Mouse (Mus musculus): ENCODE data around the gene Gpc3. TPM values are rescaled to one million over a fixed set of nuclear protein-coding genes. Genes with fewer than 3 reads are reported as not detected.

The Gpc3 gene
- total RNA-seq, 1 experiment, result 61.9 TPM

DNA sequence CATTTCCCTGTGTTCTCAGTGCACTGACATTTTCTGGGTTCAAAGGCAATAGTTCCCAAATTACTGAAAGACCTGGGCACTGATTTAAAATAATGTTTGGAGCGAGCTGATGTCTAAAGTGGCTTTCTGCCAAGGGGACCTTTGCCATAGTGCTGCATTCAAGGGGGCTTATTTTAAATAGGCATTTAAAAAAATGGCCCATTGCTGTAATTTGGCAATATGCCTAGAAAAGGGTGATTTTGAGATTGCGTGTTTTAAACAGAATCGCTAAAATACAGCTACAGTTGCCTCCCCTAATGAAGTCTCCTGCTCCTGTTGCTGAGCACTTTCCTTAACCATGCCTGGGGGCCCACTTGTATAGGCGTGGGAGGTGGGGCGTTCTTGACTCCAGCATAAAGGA, 174.3 kb downstream of the Gpc3 start:
- Histone ChIP-seq H3K9ac (ENCODE audit: insufficient read depth, low read depth, low read length, poor library complexity, severe bottlenecking) (no peak overlapping the region), H3K27ac (ENCODE audit: insufficient read depth, low read depth, low read length, poor library complexity, severe bottlenecking) (no peak overlapping the region), H3K9me3 (ENCODE audit: control insufficient read depth, insufficient read depth, low read depth, low read length) (no peaks in the 10 kb centered on the region), H3K4me3 (ENCODE audit: insufficient read depth in 1 of 2, low read depth in 1 of 2, low read length in 2 of 2, poor library complexity in 1 of 2, severe bottlenecking in 1 of 2) (no peak overlapping the region), H3K4me1 (ENCODE audit: control insufficient read depth in 2 of 2, insufficient read depth in 2 of 2, low read length in 2 of 2, poor library complexity in 1 of 2) (no peaks in the 10 kb centered on the region), H3K36me3 (ENCODE audit: control insufficient read depth, insufficient read depth, low read length, poor library complexity, severe bottlenecking) (no peaks in the 10 kb centered on the region)
- DNase-seq (ENCODE audit: low read depth, low spot score), result no peak
- in situ Hi-C loops (cut with MboI; ENCODE audit: low sequenced_read_pairs in 2 of 2, unreplicated experiment in 2 of 2), result no loop called here
- TF ChIP-seq ZC3H11A (IDR thresholded peaks at IDR 0.05; ENCODE audit: borderline replicate concordance, low read depth, low read length), result no peak
- TF ChIP-seq ZNF384 (IDR thresholded peaks at IDR 0.05; ENCODE audit: low read depth, low read length), result no peak
- TF ChIP-seq CHD2 (IDR thresholded peaks at IDR 0.05; ENCODE audit: low read depth, low read length), result no peak
- TF ChIP-seq MAFK (IDR thresholded peaks at IDR 0.05; ENCODE audit: insufficient read depth, low read depth, low read length), result no peak
- no peak for TF ChIP-seq HCFC1 (IDR thresholded peaks at IDR 0.05; ENCODE audit: borderline replicate concordance, insufficient read depth, low read length)

DNA sequence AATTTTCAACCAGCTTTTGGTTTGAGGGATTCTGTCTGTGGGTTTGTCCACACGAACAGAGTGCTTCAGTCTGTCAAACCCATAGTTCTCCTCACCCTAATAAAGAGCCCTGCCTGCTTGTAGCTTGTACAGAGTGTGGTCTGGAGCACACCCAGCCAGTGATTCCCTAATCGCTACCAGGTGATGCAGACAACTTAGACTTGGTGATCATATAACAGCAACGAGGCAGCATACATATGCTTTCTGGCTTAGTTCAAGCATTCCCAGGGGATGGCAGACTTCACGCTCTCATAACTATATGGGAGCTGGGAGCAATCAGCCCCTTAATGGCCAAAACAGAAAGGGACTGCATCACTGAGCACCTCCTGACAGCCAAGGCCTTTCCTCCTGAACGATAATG, 188.1 kb downstream of the Gpc3 start:
- no peak for DNase-seq (ENCODE audit: low read depth, low spot score)
- H3K4me1 ChIP-seq (ENCODE audit: control insufficient read depth in 2 of 2, insufficient read depth in 2 of 2, low read length in 2 of 2, poor library complexity in 1 of 2), result no peaks in the 10 kb centered on the region
- no peak overlapping the region for H3K9ac ChIP-seq (ENCODE audit: insufficient read depth, low read depth, low read length, poor library complexity, severe bottlenecking)
- no peak overlapping the region for H3K27ac ChIP-seq (ENCODE audit: insufficient read depth, low read depth, low read length, poor library complexity, severe bottlenecking)
- no peak for TF ChIP-seq MAFK (IDR thresholded peaks at IDR 0.05; ENCODE audit: insufficient read depth, low read depth, low read length)
- no peak for TF ChIP-seq ZNF384 (IDR thresholded peaks at IDR 0.05; ENCODE audit: low read depth, low read length)
- no peak for TF ChIP-seq ZC3H11A (IDR thresholded peaks at IDR 0.05; ENCODE audit: borderline replicate concordance, low read depth, low read length)
- TF ChIP-seq HCFC1 (IDR thresholded peaks at IDR 0.05; ENCODE audit: borderline replicate concordance, insufficient read depth, low read length), result no peak
- no peak for TF ChIP-seq CHD2 (IDR thresholded peaks at IDR 0.05; ENCODE audit: low read depth, low read length)
- no peaks in the 10 kb centered on the region for H3K9me3 ChIP-seq (ENCODE audit: control insufficient read depth, insufficient read depth, low read depth, low read length)
- in situ Hi-C loops (cut with MboI; ENCODE audit: low sequenced_read_pairs in 2 of 2, unreplicated experiment in 2 of 2), result no loop called here
- no peaks in the 10 kb centered on the region for H3K36me3 ChIP-seq (ENCODE audit: control insufficient read depth, insufficient read depth, low read length, poor library complexity, severe bottlenecking)
- no peak overlapping the region for H3K4me3 ChIP-seq (ENCODE audit: insufficient read depth in 1 of 2, low read depth in 1 of 2, low read length in 2 of 2, poor library complexity in 1 of 2, severe bottlenecking in 1 of 2)

DNA sequence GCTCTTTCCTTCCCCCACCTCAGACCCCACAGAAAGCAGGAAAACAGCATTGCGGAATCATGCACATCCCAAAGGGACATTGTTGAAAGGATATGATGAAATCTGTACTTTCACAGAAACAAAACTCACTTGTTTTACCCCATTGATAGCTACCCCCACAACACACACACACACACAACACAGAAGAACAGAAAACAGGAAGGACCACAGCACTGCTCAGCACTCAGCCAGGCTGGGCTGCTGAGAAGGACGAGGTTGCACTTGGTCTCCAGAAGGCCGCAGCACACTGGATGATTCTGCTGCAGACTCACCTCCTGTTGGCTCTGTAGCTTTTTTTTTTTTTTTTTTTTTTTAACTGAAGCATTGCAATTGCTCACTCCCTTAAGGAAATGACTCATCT, 193.9 kb downstream of the Gpc3 start:
- no peak for TF ChIP-seq ZC3H11A (IDR thresholded peaks at IDR 0.05; ENCODE audit: borderline replicate concordance, low read depth, low read length)
- TF ChIP-seq ZNF384 (IDR thresholded peaks at IDR 0.05; ENCODE audit: low read depth, low read length), result no peak
- TF ChIP-seq MAFK (IDR thresholded peaks at IDR 0.05; ENCODE audit: insufficient read depth, low read depth, low read length), result no peak
- TF ChIP-seq CHD2 (IDR thresholded peaks at IDR 0.05; ENCODE audit: low read depth, low read length), result no peak
- TF ChIP-seq HCFC1 (IDR thresholded peaks at IDR 0.05; ENCODE audit: borderline replicate concordance, insufficient read depth, low read length), result no peak
- Histone ChIP-seq H3K36me3 (ENCODE audit: control insufficient read depth, insufficient read depth, low read length, poor library complexity, severe bottlenecking) (no peaks in the 10 kb centered on the region), H3K9ac (ENCODE audit: insufficient read depth, low read depth, low read length, poor library complexity, severe bottlenecking) (no peak overlapping the region), H3K9me3 (ENCODE audit: control insufficient read depth, insufficient read depth, low read depth, low read length) (no peaks in the 10 kb centered on the region), H3K4me1 (ENCODE audit: control insufficient read depth in 2 of 2, insufficient read depth in 2 of 2, low read length in 2 of 2, poor library complexity in 1 of 2) (no peaks in the 10 kb centered on the region), H3K4me3 (ENCODE audit: insufficient read depth in 1 of 2, low read depth in 1 of 2, low read length in 2 of 2, poor library complexity in 1 of 2, severe bottlenecking in 1 of 2) (no peak overlapping the region), H3K27ac (ENCODE audit: insufficient read depth, low read depth, low read length, poor library complexity, severe bottlenecking) (no peak overlapping the region)
- in situ Hi-C loops (cut with MboI; ENCODE audit: low sequenced_read_pairs in 2 of 2, unreplicated experiment in 2 of 2), result no loop called here
- DNase-seq (ENCODE audit: low read depth, low spot score), result no peak

DNA sequence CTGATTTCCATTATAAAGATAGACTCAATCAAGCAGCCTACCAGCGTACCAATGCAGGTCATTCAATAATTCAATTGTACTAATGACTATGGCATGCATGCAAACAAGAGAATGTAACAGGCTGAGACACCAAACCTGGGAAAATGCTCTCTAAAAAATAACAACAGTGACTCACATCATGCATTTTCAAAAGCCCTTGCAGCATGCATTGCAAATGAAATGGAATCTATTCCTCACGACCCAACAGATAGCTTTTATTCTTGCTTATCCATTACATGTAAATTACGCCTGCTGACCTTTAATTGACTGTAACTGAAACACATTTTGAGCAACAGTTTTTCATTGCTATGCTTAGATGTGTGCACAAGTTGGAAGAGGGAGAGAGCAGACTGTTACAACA, 200.8 kb downstream of the Gpc3 start:
- TF ChIP-seq CHD2 (IDR thresholded peaks at IDR 0.05; ENCODE audit: low read depth, low read length) (no peak), ZC3H11A (IDR thresholded peaks at IDR 0.05; ENCODE audit: borderline replicate concordance, low read depth, low read length) (no peak), HCFC1 (IDR thresholded peaks at IDR 0.05; ENCODE audit: borderline replicate concordance, insufficient read depth, low read length) (no peak), MAFK (IDR thresholded peaks at IDR 0.05; ENCODE audit: insufficient read depth, low read depth, low read length) (no peak), ZNF384 (IDR thresholded peaks at IDR 0.05; ENCODE audit: low read depth, low read length) (no peak)
- no peak for DNase-seq (ENCODE audit: low read depth, low spot score)
- Histone ChIP-seq H3K9ac (ENCODE audit: insufficient read depth, low read depth, low read length, poor library complexity, severe bottlenecking) (no peak overlapping the region), H3K9me3 (ENCODE audit: control insufficient read depth, insufficient read depth, low read depth, low read length) (no peaks in the 10 kb centered on the region), H3K27ac (ENCODE audit: insufficient read depth, low read depth, low read length, poor library complexity, severe bottlenecking) (no peak overlapping the region), H3K4me1 (ENCODE audit: control insufficient read depth in 2 of 2, insufficient read depth in 2 of 2, low read length in 2 of 2, poor library complexity in 1 of 2) (no peaks in the 10 kb centered on the region), H3K36me3 (ENCODE audit: control insufficient read depth, insufficient read depth, low read length, poor library complexity, severe bottlenecking) (no peaks in the 10 kb centered on the region), H3K4me3 (ENCODE audit: insufficient read depth in 1 of 2, low read depth in 1 of 2, low read length in 2 of 2, poor library complexity in 1 of 2, severe bottlenecking in 1 of 2) (no peak overlapping the region)
- in situ Hi-C loops (cut with MboI; ENCODE audit: low sequenced_read_pairs in 2 of 2, unreplicated experiment in 2 of 2), result no loop called here

GRCm38 (mm10) chrX:52401188-52401587, 212.6 kb downstream of the Gpc3 start:
- Histone ChIP-seq H3K27ac (ENCODE audit: insufficient read depth, low read depth, low read length, poor library complexity, severe bottlenecking) (no peak overlapping the region), H3K4me3 (ENCODE audit: insufficient read depth in 1 of 2, low read depth in 1 of 2, low read length in 2 of 2, poor library complexity in 1 of 2, severe bottlenecking in 1 of 2) (no peak overlapping the region), H3K9me3 (ENCODE audit: control insufficient read depth, insufficient read depth, low read depth, low read length) (no peaks in the 10 kb centered on the region), H3K4me1 (ENCODE audit: control insufficient read depth in 2 of 2, insufficient read depth in 2 of 2, low read length in 2 of 2, poor library complexity in 1 of 2) (no peaks in the 10 kb centered on the region), H3K36me3 (ENCODE audit: control insufficient read depth, insufficient read depth, low read length, poor library complexity, severe bottlenecking) (no peaks in the 10 kb centered on the region), H3K9ac (ENCODE audit: insufficient read depth, low read depth, low read length, poor library complexity, severe bottlenecking) (no peak overlapping the region)
- no peak for DNase-seq (ENCODE audit: low read depth, low spot score)
- TF ChIP-seq HCFC1 (IDR thresholded peaks at IDR 0.05; ENCODE audit: borderline replicate concordance, insufficient read depth, low read length) (no peak), CHD2 (IDR thresholded peaks at IDR 0.05; ENCODE audit: low read depth, low read length) (no peak), ZNF384 (IDR thresholded peaks at IDR 0.05; ENCODE audit: low read depth, low read length) (no peak), MAFK (IDR thresholded peaks at IDR 0.05; ENCODE audit: insufficient read depth, low read depth, low read length) (no peak), ZC3H11A (IDR thresholded peaks at IDR 0.05; ENCODE audit: borderline replicate concordance, low read depth, low read length) (no peak)
- in situ Hi-C loops (cut with MboI; ENCODE audit: low sequenced_read_pairs in 2 of 2, unreplicated experiment in 2 of 2), result no loop called here
